Mouse (Mus musculus) MEL (cell line): ENCODE data around the gene Sema3e. TPM values are rescaled to one million over a fixed set of nuclear protein-coding genes. Genes with fewer than 3 reads are reported as not detected.

Experiments used
- DNase-seq: peaks from one replicate; pipeline ENCODE4 v3.0.0; 2011; ENCODE audit warnings: low read depth, low spot score
- H3K27ac ChIP-seq: 2 replicates; pipeline ENCODE4 v1.5.1; 2012; ENCODE audit warnings: low read depth, mild to moderate bottlenecking, control low read depth, low read length, moderate library complexity; ENCODE audit not compliant: control insufficient read depth
- H3K27me3 ChIP-seq, 2 experiments: fragments of 150-350 bp in 1 of 2; sonication (generic) in 1 of 2; 2 replicates each; pipeline ENCODE4 v1.6.1; 2012; ENCODE audit warnings: low read length in 2 of 2, mild to moderate bottlenecking in 2 of 2, improper control_type of control experiment in 1 of 2, moderate library complexity in 1 of 2; ENCODE audit not compliant: insufficient read depth in 2 of 2, control insufficient read depth in 1 of 2
- H3K36me3 ChIP-seq, 2 experiments: 2 replicates each; pipeline ENCODE4 v1.6.1; 2012 to 2014; ENCODE audit warnings: low read length in 2 of 2, improper control_type of control experiment in 1 of 2, inconsistent platforms in 1 of 2, mild to moderate bottlenecking in 1 of 2; ENCODE audit not compliant: insufficient read depth in 2 of 2, control insufficient read depth in 1 of 2
- H3K4me1 ChIP-seq, 2 experiments: fragments of 150-350 bp in 1 of 2; sonication (generic) in 1 of 2; 2 replicates each; pipeline ENCODE4 v1.6.1; 2012; ENCODE audit warnings: low read length in 2 of 2, improper control_type of control experiment in 1 of 2, mild to moderate bottlenecking in 1 of 2; ENCODE audit not compliant: insufficient read depth in 2 of 2, control insufficient read depth in 1 of 2
- H3K4me3 ChIP-seq, 2 experiments: fragments of 150-350 bp in 1 of 2; sonication (generic) in 1 of 2; 2 replicates each; pipeline ENCODE4 v1.5.1; 2012; ENCODE audit warnings: low read depth in 2 of 2, low read length in 2 of 2, mild to moderate bottlenecking in 2 of 2, moderate library complexity in 2 of 2, control low read depth in 1 of 2, improper control_type of control experiment in 1 of 2; ENCODE audit not compliant: control insufficient read depth in 1 of 2, insufficient read depth in 1 of 2
- H3K79me2 ChIP-seq: 2 replicates; pipeline ENCODE4 v1.6.1; 2012; ENCODE audit warnings: mild to moderate bottlenecking, low read length, moderate library complexity; ENCODE audit not compliant: control insufficient read depth, poor library complexity, insufficient read depth
- H3K9ac ChIP-seq: 2 replicates; pipeline ENCODE4 v1.6.1; 2012; ENCODE audit warnings: low read depth, mild to moderate bottlenecking, control low read depth, low read length, moderate library complexity; ENCODE audit not compliant: control insufficient read depth, poor library complexity, severe bottlenecking
- H3K9me3 ChIP-seq: fragments of 150-350 bp; sonication (generic); replicated peaks from 2 replicates; pipeline ENCODE4 v1.6.1; 2012; ENCODE audit warnings: mild to moderate bottlenecking, low read length, improper control_type of control experiment, moderate library complexity; ENCODE audit not compliant: insufficient read depth
- BHLHE40 ChIP-seq: IDR thresholded peaks from 2 replicates; pipeline ENCODE4 v1.6.1; 2012; ENCODE audit warnings: low read depth, mild to moderate bottlenecking, inconsistent platforms, low read length, improper control_type of control experiment, borderline replicate concordance
- EP300 ChIP-seq, 2 experiments: IDR thresholded peaks; 2 replicates each; pipeline ENCODE4 v1.6.1; 2011; ENCODE audit warnings: improper control_type of control experiment in 2 of 2, low read length in 2 of 2, low read depth in 1 of 2, mild to moderate bottlenecking in 1 of 2
- JUND ChIP-seq: IDR thresholded peaks from 2 replicates; pipeline ENCODE4 v1.6.1; 2011; ENCODE audit warnings: low read depth, mild to moderate bottlenecking, improper control_type of control experiment, low read length
- KAT2A ChIP-seq: conservative IDR thresholded peaks from 2 replicates; pipeline ENCODE4 v1.6.1; 2012; ENCODE audit warnings: low read depth, low read length, improper control_type of control experiment, inconsistent platforms
- MAX ChIP-seq: IDR thresholded peaks from 2 replicates; pipeline ENCODE4 v1.6.1; 2011; ENCODE audit warnings: low read length, improper control_type of control experiment
- MEF2A ChIP-seq: IDR thresholded peaks from 2 replicates; pipeline ENCODE4 v1.6.1; 2014; ENCODE audit warnings: low read depth, mild to moderate bottlenecking, inconsistent platforms, low read length, improper control_type of control experiment; ENCODE audit not compliant: poor library complexity, insufficient replicate concordance, severe bottlenecking; ENCODE audit errors: extremely low read depth
- NRF1 ChIP-seq: IDR thresholded peaks from 2 replicates; pipeline ENCODE4 v1.6.1; 2014; ENCODE audit warnings: low read depth, mild to moderate bottlenecking, inconsistent platforms, low read length, improper control_type of control experiment, moderate library complexity; ENCODE audit not compliant: poor library complexity, insufficient read depth, severe bottlenecking
- POLR2A ChIP-seq, 2 experiments: IDR thresholded peaks; 2 replicates each; pipeline ENCODE4 v1.6.1; 2011 to 2012; ENCODE audit warnings: low read length in 2 of 2, mild to moderate bottlenecking in 2 of 2, control low read depth in 1 of 2, improper control_type of control experiment in 1 of 2, low read depth in 1 of 2, moderate library complexity in 1 of 2; ENCODE audit not compliant: control insufficient read depth in 1 of 2, insufficient read depth in 1 of 2, poor library complexity in 1 of 2
- POLR2AphosphoS5 ChIP-seq: IDR thresholded peaks from 2 replicates; pipeline ENCODE4 v1.6.1; 2012; ENCODE audit warnings: low read depth, borderline replicate concordance, mild to moderate bottlenecking, inconsistent platforms, low read length, moderate library complexity, mixed read lengths
- RAD21 ChIP-seq: IDR thresholded peaks from 2 replicates; pipeline ENCODE4 v1.6.1; 2011; ENCODE audit warnings: mild to moderate bottlenecking, low read depth, low read length, improper control_type of control experiment
- RCOR1 ChIP-seq: IDR thresholded peaks from 2 replicates; pipeline ENCODE4 v1.6.1; 2012; ENCODE audit warnings: low read depth, mild to moderate bottlenecking, inconsistent platforms, low read length, improper control_type of control experiment
- SIN3A ChIP-seq: IDR thresholded peaks from 2 replicates; pipeline ENCODE4 v1.6.1; 2012; ENCODE audit warnings: low read length, improper control_type of control experiment, inconsistent platforms
- SMC3 ChIP-seq: IDR thresholded peaks from 2 replicates; pipeline ENCODE4 v1.6.1; 2011; ENCODE audit warnings: low read depth, low read length, improper control_type of control experiment
- USF2 ChIP-seq, 2 experiments: IDR thresholded peaks; 2 replicates each; pipeline ENCODE4 v1.6.1; 2011 to 2012; ENCODE audit warnings: improper control_type of control experiment in 2 of 2, low read length in 2 of 2, borderline replicate concordance in 1 of 2, inconsistent platforms in 1 of 2, low read depth in 1 of 2, mild to moderate bottlenecking in 1 of 2; ENCODE audit not compliant: insufficient read depth in 1 of 2
- ZKSCAN1 ChIP-seq: IDR thresholded peaks from 2 replicates; pipeline ENCODE4 v1.6.1; 2012; ENCODE audit warnings: low read depth, mild to moderate bottlenecking, inconsistent platforms, low read length, improper control_type of control experiment, moderate library complexity
- ZMIZ1 ChIP-seq: IDR thresholded peaks from 2 replicates; pipeline ENCODE4 v1.6.1; 2012; ENCODE audit warnings: low read depth, mild to moderate bottlenecking, inconsistent platforms, low read length, improper control_type of control experiment, moderate library complexity
- ZNF384 ChIP-seq: IDR thresholded peaks from 2 replicates; pipeline ENCODE4 v1.6.1; 2012; ENCODE audit warnings: low read depth, mild to moderate bottlenecking, inconsistent platforms, low read length, improper control_type of control experiment
- polyA plus RNA-seq, 2 experiments: library from polyadenylated mRNA; stranded (reverse) in 1 of 2; unstranded in 1 of 2; fragments of >175 nt in 1 of 2; fragments of >200 nt in 1 of 2; gene quantifications; 2 replicates each; pipeline versions ENCODE4 v1.2.1 to v1.2.4; 2012; ENCODE audit warnings: low replicate concordance in 2 of 2, low read depth in 1 of 2; ENCODE audit not compliant: insufficient read length in 2 of 2, insufficient read depth in 1 of 2, missing spikeins in 1 of 2
- total RNA-seq: library from RNA; depleted of rRNA; stranded (reverse); fragments of 300-350 nt; gene quantifications from 2 replicates; pipeline ENCODE4 v1.2.3, GENCODE M21; 2012

Sema3e gene
- total and polyA plus RNA-seq, 3 experiments, result not detected

DNA sequence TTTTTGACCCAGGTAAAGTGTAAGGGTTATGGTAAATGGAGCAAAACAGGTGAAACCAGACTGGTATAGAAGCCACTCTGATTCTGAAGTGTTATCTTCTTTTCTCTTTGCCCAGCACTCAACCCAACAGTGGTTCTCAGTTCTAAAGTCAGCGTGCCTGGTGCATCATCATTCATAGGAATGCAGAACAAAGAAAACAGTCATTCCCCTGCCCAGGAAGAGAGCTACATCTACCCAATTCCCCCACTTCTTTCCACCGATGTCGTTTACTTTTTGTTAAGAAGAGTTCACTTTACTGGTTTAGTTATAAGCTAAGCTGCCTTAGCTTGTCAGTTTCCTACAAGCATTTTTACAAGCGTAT, 65.5 kb downstream of the Sema3e start:
- no peaks in the 10 kb centered on the region; a peak in 1 of 4 replicates for H3K4me1 ChIP-seq
- no peak overlapping the region for H3K4me3 ChIP-seq
- H3K27me3 ChIP-seq, result no peaks in the 10 kb centered on the region; a peak in 1 of 4 replicates
- no peaks in the 10 kb centered on the region for H3K79me2 ChIP-seq
- H3K9me3 ChIP-seq, result no peaks in the 10 kb centered on the region
- no peaks in the 10 kb centered on the region for H3K36me3 ChIP-seq
- DNase-seq, result no peak
- H3K9ac ChIP-seq, result no peak overlapping the region
- TF ChIP-seq POLR2A (IDR thresholded peaks at IDR 0.05; ENCODE audit: control insufficient read depth in 1 of 2, insufficient read depth in 1 of 2, low read depth in 1 of 2, low read length in 2 of 2, poor library complexity in 1 of 2) (no peak), MEF2A (no peak), BHLHE40 (no peak), POLR2AphosphoS5 (no peak), MAX (no peak), ZMIZ1 (no peak)
- H3K27ac ChIP-seq, result no peak overlapping the region

- H3K27ac ChIP-seq, result no peak overlapping the region
- H3K4me3 ChIP-seq, result no peak overlapping the region
- H3K36me3 ChIP-seq, result no peaks in the 10 kb centered on the region
- no peaks in the 10 kb centered on the region for H3K9me3 ChIP-seq
- TF ChIP-seq RAD21 (no peak), NRF1 (no peak), SMC3 (no peak), ZNF384 (no peak), USF2 (IDR thresholded peaks at IDR 0.05; ENCODE audit: borderline replicate concordance in 1 of 2, insufficient read depth in 1 of 2, low read depth in 1 of 2, low read length in 2 of 2) (no peak), EP300 (IDR thresholded peaks at IDR 0.05; ENCODE audit: low read depth in 1 of 2, low read length in 2 of 2) (no peak), RCOR1 (no peak)
- TF ChIP-seq, all 39 proteins: peak for 0
- DNase-seq, result no peak
- H3K79me2 ChIP-seq, result no peaks in the 10 kb centered on the region
- H3K4me1 ChIP-seq, result no peaks in the 10 kb centered on the region; a peak in 1 of 4 replicates
- no peaks in the 10 kb centered on the region; a peak in 1 of 4 replicates for H3K27me3 ChIP-seq
- no peak overlapping the region for H3K9ac ChIP-seq
Measured at GRCm38 (mm10) chr5:14092262-14092776, 67.2 kb downstream of the Sema3e start.

- H3K9ac ChIP-seq, result no peak overlapping the region
- H3K9me3 ChIP-seq, result no peaks in the 10 kb centered on the region
- no peak for DNase-seq
- no peak overlapping the region for H3K27ac ChIP-seq
- no peak for TF ChIP-seq KAT2A
- TF ChIP-seq SIN3A, result no peak
- TF ChIP-seq ZKSCAN1, result no peak
- TF ChIP-seq POLR2AphosphoS5, result no peak
- no peak for TF ChIP-seq JUND
- no peak for TF ChIP-seq POLR2A (IDR thresholded peaks at IDR 0.05; ENCODE audit: control insufficient read depth in 1 of 2, insufficient read depth in 1 of 2, low read depth in 1 of 2, low read length in 2 of 2, poor library complexity in 1 of 2)
- no peaks in the 10 kb centered on the region; a peak in 1 of 4 replicates for H3K27me3 ChIP-seq
- H3K4me1 ChIP-seq, result no peaks in the 10 kb centered on the region
- no peaks in the 10 kb centered on the region for H3K79me2 ChIP-seq
- H3K36me3 ChIP-seq, result no peaks in the 10 kb centered on the region
- H3K4me3 ChIP-seq, result no peak overlapping the region
Measured at GRCm38 (mm10) chr5:14096196-14096595, 71.1 kb downstream of the Sema3e start.
